Mouse (Mus musculus) limb, embryonic 11.5 days (tissue): Measurements from ENCODE around the gene Slc5a10. TPM values are rescaled to one million over a fixed set of nuclear protein-coding genes. Genes with fewer than 3 reads are reported as not detected.
"Not testable (repeated sequence)": the region's sequence is repeated elsewhere in the genome, so short reads cannot be mapped to it uniquely, and the experiment has no call there.

Experiments used
- ATAC-seq: fragments of 200-750 bp; cut with Nextera tagmentation; 2 replicates; pipeline ENCODE4 v1.8.0; 2017; ENCODE audit warnings: low read depth; ENCODE audit not compliant: insufficient number of reproducible peaks, low FRiP score, low TSS enrichment
- DNase-seq: peaks from one replicate; pipeline ENCODE4 v3.0.0-alpha.2; 2015; ENCODE audit warnings: low spot score
- H3K27ac ChIP-seq: fragments of 300-500 bp; sonication (generic); replicated peaks from 2 replicates; pipeline ENCODE4 v1.5.1; 2014; ENCODE audit warnings: low read depth, mild to moderate bottlenecking, low read length
- H3K27me3 ChIP-seq: fragments of 300-500 bp; sonication (generic); 2 replicates; pipeline ENCODE4 v1.6.1; 2014; ENCODE audit warnings: mild to moderate bottlenecking, low read length, mixed read lengths; ENCODE audit not compliant: control insufficient read depth, insufficient read depth
- H3K36me3 ChIP-seq: fragments of 300-500 bp; sonication (generic); 2 replicates; pipeline ENCODE4 v1.6.1; 2014; ENCODE audit warnings: mild to moderate bottlenecking, low read length, moderate library complexity, mixed read lengths; ENCODE audit not compliant: control insufficient read depth, insufficient read depth
- H3K4me1 ChIP-seq: fragments of 300-500 bp; sonication (generic); 2 replicates; pipeline ENCODE4 v1.6.1; 2014; ENCODE audit warnings: low read length, mixed read lengths; ENCODE audit not compliant: control insufficient read depth, insufficient read depth
- H3K4me2 ChIP-seq: fragments of 300-500 bp; sonication (generic); 2 replicates; pipeline ENCODE4 v1.6.1; 2014; ENCODE audit warnings: low read depth, mild to moderate bottlenecking, moderate library complexity; ENCODE audit not compliant: severe bottlenecking
- H3K4me3 ChIP-seq: fragments of 300-500 bp; sonication (generic); 2 replicates; pipeline ENCODE4 v1.5.1; 2014; ENCODE audit warnings: low read depth, low read length
- H3K9ac ChIP-seq: fragments of 300-500 bp; sonication (generic); 2 replicates; pipeline ENCODE4 v1.6.1; 2014; ENCODE audit warnings: mild to moderate bottlenecking, low read length
- H3K9me3 ChIP-seq: fragments of 300-500 bp; sonication (generic); 2 replicates; pipeline ENCODE4 v1.6.1; 2016; ENCODE audit warnings: low read length; ENCODE audit not compliant: control insufficient read depth
- WGBS: fragments of 180-500 bp; shearing (Covaris S2); extraction: QIAGEN DNeasy Blood & Tissue Kit; methylation state at CpG from one replicate; pipeline ENCODE4 v1.1.7; 2014; 5-methylcytosine and 5-hydroxymethylcytosine counted together
- polyA plus RNA-seq: library from polyadenylated mRNA; unstranded; fragments of >200 nt; fragmentation: Nextera tagmentation; extraction: Ambion mirVana; gene quantifications from 2 replicates; pipeline ENCODE4 v1.2.1, GENCODE M21; 2014

The Slc5a10 gene
- polyA plus RNA-seq, 1 experiment from 2014 or later, result 0.11 TPM

DNA sequence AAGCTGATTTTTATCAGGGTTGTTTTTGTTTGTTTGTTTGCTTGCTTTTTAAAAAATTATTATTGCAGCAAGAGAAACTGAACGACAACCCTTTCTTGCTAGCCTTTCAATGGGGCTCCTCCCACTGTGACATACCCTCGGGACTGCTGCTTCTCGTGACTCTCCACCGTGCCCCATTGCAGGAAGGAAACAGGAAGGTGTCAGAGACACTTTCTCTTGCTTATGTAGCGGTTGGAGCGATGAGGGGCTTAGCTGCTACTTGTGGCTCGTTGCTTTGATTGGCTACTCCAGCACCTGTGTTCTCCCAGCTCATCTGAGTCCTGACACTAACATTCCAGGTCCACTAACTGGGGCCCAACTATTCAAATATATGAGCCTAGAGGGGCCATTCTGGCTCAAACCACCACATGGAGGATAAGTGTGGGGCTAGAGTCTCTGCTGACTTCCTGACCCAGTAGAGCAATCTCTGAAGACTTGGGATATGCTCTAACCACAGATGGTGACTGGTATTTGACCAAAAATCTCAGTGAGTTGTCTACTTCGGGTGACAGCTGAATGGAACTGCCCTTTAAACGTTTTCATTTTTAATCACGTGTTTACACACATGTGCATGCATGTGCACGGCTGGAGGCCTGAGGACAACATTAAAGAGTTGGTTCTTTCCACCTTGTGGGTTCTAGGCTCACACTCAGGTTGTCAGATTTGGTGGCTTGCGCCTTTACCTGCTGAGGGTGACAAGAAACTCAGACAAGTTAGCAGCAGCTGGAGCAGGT is 81.7 kb downstream of the Slc5a10 start:
- WGBS, result 77% methylated on average over 12 of the region's 12 CpGs
- H3K9ac ChIP-seq, result no peak overlapping the region
- no peaks in the 10 kb centered on the region for H3K27me3 ChIP-seq
- H3K4me1 ChIP-seq, result no peaks in the 10 kb centered on the region
- H3K9me3 ChIP-seq, result no peaks in the 10 kb centered on the region
- DNase-seq (no peak), ATAC-seq (no peak)
- no peak overlapping the region for H3K4me3 ChIP-seq
- H3K36me3 ChIP-seq, result no peaks in the 10 kb centered on the region
- no peak overlapping the region for H3K4me2 ChIP-seq
- H3K27ac ChIP-seq, result no peak overlapping the region

DNA sequence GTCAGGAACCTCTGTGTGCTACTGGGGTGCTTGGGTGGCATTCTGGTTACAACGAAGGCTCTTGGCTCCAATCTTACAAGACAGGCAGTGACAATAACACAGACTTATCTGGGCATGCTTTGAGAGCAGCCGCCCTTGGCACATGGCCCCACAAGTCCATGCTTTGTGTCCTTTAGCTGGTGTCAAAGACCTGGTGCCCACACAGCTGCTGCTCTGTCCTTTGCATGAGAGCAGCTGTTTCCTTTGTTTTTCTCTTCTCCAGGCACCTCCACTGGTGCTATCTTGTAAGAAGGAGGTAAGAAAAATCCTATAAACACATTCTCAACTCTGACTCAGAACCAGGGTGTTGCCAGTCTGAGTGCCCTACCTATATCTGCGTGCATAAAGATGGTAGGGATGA is 82.8 kb downstream of the Slc5a10 start:
- H3K4me3 ChIP-seq, result no peak overlapping the region
- H3K4me1 ChIP-seq, result no peaks in the 10 kb centered on the region
- H3K27ac ChIP-seq, result no peak overlapping the region
- no peaks in the 10 kb centered on the region for H3K27me3 ChIP-seq
- DNase-seq (no peak), ATAC-seq (no peak)
- WGBS, result 88% methylated on average over 3 of the region's 3 CpGs
- H3K36me3 ChIP-seq, result no peaks in the 10 kb centered on the region
- H3K9ac ChIP-seq, result no peak overlapping the region
- no peak overlapping the region for H3K4me2 ChIP-seq
- no peaks in the 10 kb centered on the region for H3K9me3 ChIP-seq

DNA sequence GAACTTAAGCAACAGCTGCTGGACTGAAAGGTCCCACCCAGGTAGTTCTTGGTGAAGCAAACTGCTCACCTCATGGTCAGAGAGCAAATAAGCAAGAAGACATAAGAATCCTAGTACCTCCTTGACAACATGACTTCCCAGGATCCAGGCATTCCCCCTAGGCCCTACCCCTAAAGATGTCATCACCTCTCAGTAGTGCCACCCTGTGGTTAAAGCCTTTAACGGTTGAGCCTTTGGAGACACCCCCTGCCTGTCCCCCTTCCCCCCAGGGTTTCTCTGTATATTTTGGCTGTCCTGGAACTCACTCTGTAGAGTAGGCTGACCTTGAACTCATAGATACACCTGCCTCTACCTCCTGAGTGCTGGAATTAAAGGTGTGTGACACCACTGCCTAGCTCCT is 83.2 kb downstream of the Slc5a10 start:
- DNase-seq (no peak), ATAC-seq (no peak)
- H3K9ac ChIP-seq, result no peak overlapping the region
- no peak overlapping the region for H3K4me2 ChIP-seq
- no peak overlapping the region for H3K27ac ChIP-seq
- no peaks in the 10 kb centered on the region for H3K27me3 ChIP-seq
- H3K4me1 ChIP-seq, result no peaks in the 10 kb centered on the region
- no peaks in the 10 kb centered on the region for H3K9me3 ChIP-seq
- 58% methylated on average over 1 of the region's 1 CpGs for WGBS
- no peak overlapping the region for H3K4me3 ChIP-seq
- no peaks in the 10 kb centered on the region for H3K36me3 ChIP-seq

- H3K27ac ChIP-seq, ATAC-seq, DNase-seq, H3K36me3 ChIP-seq, H3K4me1 ChIP-seq, H3K4me2 ChIP-seq, H3K27me3 ChIP-seq, H3K9ac ChIP-seq, H3K4me3 ChIP-seq, H3K9me3 ChIP-seq: not testable (repeated sequence)
- WGBS, result 97% methylated on average over 3 of the region's 4 CpGs
Measured at GRCm38 (mm10) chr11:61636309-61636708, 84.3 kb downstream of the Slc5a10 start.

- no peak overlapping the region for H3K9ac ChIP-seq
- H3K36me3 ChIP-seq, result no peaks in the 10 kb centered on the region
- H3K9me3 ChIP-seq, result no peaks in the 10 kb centered on the region
- DNase-seq (peak; percentile 26), ATAC-seq (no peak)
- H3K4me2 ChIP-seq, result no peak overlapping the region
- H3K4me1 ChIP-seq, result no peaks in the 10 kb centered on the region
- no peak overlapping the region for H3K4me3 ChIP-seq
- no peak overlapping the region for H3K27ac ChIP-seq
- no peaks in the 10 kb centered on the region for H3K27me3 ChIP-seq
- 63% methylated on average over 3 of the region's 3 CpGs for WGBS
Measured at GRCm38 (mm10) chr11:61629621-61630020, 91.0 kb downstream of the Slc5a10 start.

GRCm38 (mm10) chr11:61626509-61626908 is 94.1 kb downstream of the Slc5a10 start:
- 89% methylated on average over 1 of the region's 1 CpGs for WGBS
- no peak overlapping the region for H3K27ac ChIP-seq
- H3K9ac ChIP-seq, result no peak overlapping the region
- DNase-seq (no peak), ATAC-seq (no peak)
- no peaks in the 10 kb centered on the region for H3K27me3 ChIP-seq
- H3K36me3 ChIP-seq, result no peaks in the 10 kb centered on the region
- H3K9me3 ChIP-seq, result no peaks in the 10 kb centered on the region
- no peak overlapping the region for H3K4me3 ChIP-seq
- no peaks in the 10 kb centered on the region for H3K4me1 ChIP-seq
- no peak overlapping the region for H3K4me2 ChIP-seq

DNA sequence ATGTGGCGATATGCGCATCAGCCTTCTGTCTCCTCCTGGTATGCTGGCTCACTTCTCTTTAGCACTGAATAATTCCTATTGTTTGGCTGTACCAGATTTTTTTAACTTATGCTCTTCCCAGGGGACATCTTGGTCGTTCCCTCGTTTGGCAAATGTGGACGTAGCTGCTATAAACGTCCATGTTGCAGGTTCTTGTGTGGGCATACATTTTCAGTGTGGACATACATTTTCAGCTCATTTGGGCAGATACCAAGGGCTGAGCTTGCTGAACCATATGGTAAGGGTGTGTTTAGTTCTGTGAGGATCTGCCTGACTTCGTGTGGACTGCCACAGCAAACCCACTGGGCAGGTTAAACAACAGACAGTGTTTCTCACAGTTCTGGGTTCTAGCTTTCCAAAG is 95.5 kb downstream of the Slc5a10 start:
- no peaks in the 10 kb centered on the region for H3K4me1 ChIP-seq
- ATAC-seq (no peak), DNase-seq (no peak)
- H3K27me3 ChIP-seq, result no peaks in the 10 kb centered on the region
- H3K27ac ChIP-seq, result no peak overlapping the region
- WGBS, result 83% methylated on average over 7 of the region's 7 CpGs
- H3K4me2 ChIP-seq, result no peak overlapping the region
- H3K36me3 ChIP-seq, result no peaks in the 10 kb centered on the region
- no peaks in the 10 kb centered on the region for H3K9me3 ChIP-seq
- H3K9ac ChIP-seq, result no peak overlapping the region
- no peak overlapping the region for H3K4me3 ChIP-seq
